Mouse (Mus musculus): ENCODE results near the gene Myrip. TPM values are rescaled to one million over a fixed set of nuclear protein-coding genes. Genes with fewer than 3 reads are reported as not detected.

Gene Myrip
- total and polyA plus RNA-seq, 3 experiments = 0.03 TPM; not detected in 2

DNA sequence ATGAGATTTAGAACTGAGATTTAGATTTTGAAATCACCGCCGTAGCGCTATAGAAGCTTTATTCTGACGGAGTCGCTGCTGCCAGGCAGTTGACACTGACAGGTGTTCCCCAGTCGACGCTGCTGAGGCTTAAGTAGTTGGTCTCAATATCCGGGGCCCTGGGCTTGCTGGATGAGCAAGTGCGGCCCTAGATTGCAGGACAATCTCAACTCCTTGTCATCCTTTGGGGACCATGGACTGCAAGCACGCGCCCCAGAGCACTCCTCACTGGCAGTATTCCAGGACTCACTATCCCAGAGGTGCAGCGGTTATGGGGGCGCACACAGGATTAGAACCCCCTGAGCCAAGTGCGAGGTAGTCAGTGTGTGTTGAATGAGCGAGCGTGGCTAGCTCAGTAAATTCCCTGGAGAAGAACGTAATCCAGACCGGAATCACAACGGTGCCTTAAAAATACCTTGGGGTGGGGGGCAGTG is 1.7 kb downstream of the Myrip start:
- Histone ChIP-seq H3K9me3 (replicated peaks; ENCODE audit: insufficient read depth, low read length) (no peaks in the 10 kb centered on the region), H3K4me3 (ENCODE audit: control insufficient read depth in 1 of 2, insufficient read depth in 1 of 2, low read depth in 2 of 2, low read length in 2 of 2) (no peak overlapping the region), H3K27me3 (ENCODE audit: control insufficient read depth in 1 of 2, insufficient read depth in 2 of 2, low read length in 2 of 2) (no peaks in the 10 kb centered on the region), H3K27ac (ENCODE audit: control insufficient read depth, low read depth, low read length) (no peak overlapping the region), H3K36me3 (ENCODE audit: control insufficient read depth in 1 of 2, insufficient read depth in 2 of 2, low read length in 2 of 2) (no peaks in the 10 kb centered on the region), H3K79me2 (ENCODE audit: control insufficient read depth, insufficient read depth, low read length, poor library complexity) (no peaks in the 10 kb centered on the region), H3K4me1 (ENCODE audit: control insufficient read depth in 1 of 2, insufficient read depth in 2 of 2, low read length in 2 of 2) (no peaks in the 10 kb centered on the region), H3K9ac (ENCODE audit: control insufficient read depth, low read depth, low read length, poor library complexity, severe bottlenecking) (no peak overlapping the region)
- TF ChIP-seq MEF2A (IDR thresholded peaks at IDR 0.05; ENCODE audit: extremely low read depth, insufficient replicate concordance, low read depth, low read length, poor library complexity, severe bottlenecking) (no peak), EP300 (IDR thresholded peaks at IDR 0.05; ENCODE audit: low read depth in 1 of 2, low read length in 2 of 2) (no peak), HCFC1 (IDR thresholded peaks at IDR 0.05; ENCODE audit: low read depth, low read length) (no peak), GABPA (IDR thresholded peaks at IDR 0.05; ENCODE audit: low read depth, low read length) (no peak), CHD2 (IDR thresholded peaks at IDR 0.05; ENCODE audit: low read length) (no peak), RAD21 (IDR thresholded peaks at IDR 0.05; ENCODE audit: low read depth, low read length) (no peak), MAZ (IDR thresholded peaks at IDR 0.05; ENCODE audit: low read depth, low read length) (no peak), CTCF (IDR thresholded peaks at IDR 0.05 in 2 of 3, conservative IDR thresholded peaks at IDR 0.05 in 1 of 3; ENCODE audit: control insufficient read depth in 1 of 3, insufficient read depth in 1 of 3, low read depth in 2 of 3, low read length in 3 of 3, poor library complexity in 1 of 3, severe bottlenecking in 1 of 3) (no peak), TCF12 (IDR thresholded peaks at IDR 0.05; ENCODE audit: low read depth, low read length) (no peak), TBP (IDR thresholded peaks at IDR 0.05; ENCODE audit: low read depth, low read length) (no peak), ZNF384 (IDR thresholded peaks at IDR 0.05; ENCODE audit: low read depth, low read length) (no peak), ETS1 (IDR thresholded peaks at IDR 0.05; ENCODE audit: low read depth, low read length) (no peak), POLR2AphosphoS5 (IDR thresholded peaks at IDR 0.05; ENCODE audit: borderline replicate concordance, low read depth, low read length) (no peak), BHLHE40 (IDR thresholded peaks at IDR 0.05; ENCODE audit: borderline replicate concordance, low read depth, low read length) (no peak)
- no peak for DNase-seq (ENCODE audit: low read depth, low spot score)

GRCm38 (mm10) chr9:120303453-120304299 is 2.4 kb downstream of the Myrip start:
- H3K27ac ChIP-seq (ENCODE audit: control insufficient read depth, low read depth, low read length) = no peak overlapping the region
- TF ChIP-seq GATA1 (IDR thresholded peaks at IDR 0.05; ENCODE audit: low read depth, low read length) (no peak), RAD21 (IDR thresholded peaks at IDR 0.05; ENCODE audit: low read depth, low read length) (no peak), HCFC1 (IDR thresholded peaks at IDR 0.05; ENCODE audit: low read depth, low read length) (no peak), TBP (IDR thresholded peaks at IDR 0.05; ENCODE audit: low read depth, low read length) (no peak), ZC3H11A (IDR thresholded peaks at IDR 0.05; ENCODE audit: low read depth, low read length) (no peak), POLR2A (IDR thresholded peaks at IDR 0.05; ENCODE audit: control insufficient read depth in 1 of 2, insufficient read depth in 1 of 2, low read depth in 1 of 2, low read length in 2 of 2, poor library complexity in 1 of 2) (no peak), E2F4 (IDR thresholded peaks at IDR 0.05; ENCODE audit: borderline replicate concordance, low read depth, low read length) (no peak), ZMIZ1 (IDR thresholded peaks at IDR 0.05; ENCODE audit: low read depth, low read length) (no peak), MAZ (IDR thresholded peaks at IDR 0.05; ENCODE audit: low read depth, low read length) (no peak), SMC3 (IDR thresholded peaks at IDR 0.05; ENCODE audit: low read depth, low read length) (no peak), MEF2A (IDR thresholded peaks at IDR 0.05; ENCODE audit: extremely low read depth, insufficient replicate concordance, low read depth, low read length, poor library complexity, severe bottlenecking) (no peak), MYC (IDR thresholded peaks at IDR 0.05; ENCODE audit: low read depth, low read length) (no peak), MAFK (IDR thresholded peaks at IDR 0.05; ENCODE audit: borderline replicate concordance, low read depth, low read length) (no peak), TCF12 (IDR thresholded peaks at IDR 0.05; ENCODE audit: low read depth, low read length) (no peak), ELF1 (IDR thresholded peaks at IDR 0.05; ENCODE audit: low read depth, low read length) (no peak), JUND (IDR thresholded peaks at IDR 0.05; ENCODE audit: low read depth, low read length) (no peak)
- H3K4me1 ChIP-seq (ENCODE audit: control insufficient read depth in 1 of 2, insufficient read depth in 2 of 2, low read length in 2 of 2) = no peaks in the 10 kb centered on the region
- DNase-seq (ENCODE audit: low read depth, low spot score) = no peak
- H3K36me3 ChIP-seq (ENCODE audit: control insufficient read depth in 1 of 2, insufficient read depth in 2 of 2, low read length in 2 of 2) = no peaks in the 10 kb centered on the region
- no peak overlapping the region for H3K9ac ChIP-seq (ENCODE audit: control insufficient read depth, low read depth, low read length, poor library complexity, severe bottlenecking)
- H3K4me3 ChIP-seq (ENCODE audit: control insufficient read depth in 1 of 2, insufficient read depth in 1 of 2, low read depth in 2 of 2, low read length in 2 of 2) = no peak overlapping the region
- no peaks in the 10 kb centered on the region for H3K27me3 ChIP-seq (ENCODE audit: control insufficient read depth in 1 of 2, insufficient read depth in 2 of 2, low read length in 2 of 2)
- no peaks in the 10 kb centered on the region for H3K9me3 ChIP-seq (replicated peaks; ENCODE audit: insufficient read depth, low read length)
- H3K79me2 ChIP-seq (ENCODE audit: control insufficient read depth, insufficient read depth, low read length, poor library complexity) = no peaks in the 10 kb centered on the region

Measured in MEL (cell line).